Mouse (Mus musculus) midbrain, embryonic 11.5 days (tissue): ENCODE measurements around the gene Camk1g. TPM values are rescaled to one million over a fixed set of nuclear protein-coding genes. Genes with fewer than 3 reads are reported as not detected.

Experiments
- ATAC-seq: fragments of 200-750 bp; cut with Nextera tagmentation; 2 replicates; pipeline ENCODE4 v1.8.0; 2017; ENCODE audit warnings: moderate TSS enrichment, moderate library complexity; ENCODE audit not compliant: low FRiP score
- DNase-seq: peaks from one replicate; pipeline ENCODE4 v3.0.0; 2015; ENCODE audit warnings: low spot score; ENCODE audit errors: missing footprints
- H3K27ac ChIP-seq: fragments of 300-500 bp; sonication (generic); 2 replicates; pipeline ENCODE4 v1.5.1; 2014; ENCODE audit warnings: low read depth, low read length
- H3K27me3 ChIP-seq: fragments of 300-500 bp; sonication (generic); 2 replicates; pipeline ENCODE4 v1.6.1; 2014; ENCODE audit warnings: mild to moderate bottlenecking, low read length, moderate library complexity, mixed read lengths; ENCODE audit not compliant: control insufficient read depth, insufficient read depth
- H3K36me3 ChIP-seq: fragments of 300-500 bp; sonication (generic); 2 replicates; pipeline ENCODE4 v1.6.1; 2014; ENCODE audit warnings: mild to moderate bottlenecking, low read length, moderate library complexity, mixed read lengths; ENCODE audit not compliant: control insufficient read depth, insufficient read depth
- H3K4me1 ChIP-seq: fragments of 300-500 bp; sonication (generic); 2 replicates; pipeline ENCODE4 v1.6.1; 2014; ENCODE audit warnings: low read length; ENCODE audit not compliant: control insufficient read depth, insufficient read depth
- H3K4me2 ChIP-seq: fragments of 300-500 bp; sonication (generic); 2 replicates; pipeline ENCODE4 v1.6.1; 2014; ENCODE audit warnings: mild to moderate bottlenecking, moderate library complexity
- H3K4me3 ChIP-seq: fragments of 300-500 bp; sonication (generic); 2 replicates; pipeline ENCODE4 v1.5.1; 2014; ENCODE audit warnings: low read depth, low read length
- H3K9ac ChIP-seq: fragments of 300-500 bp; sonication (generic); 2 replicates; pipeline ENCODE4 v1.6.1; 2014; ENCODE audit warnings: low read length
- H3K9me3 ChIP-seq: fragments of 300-500 bp; sonication (generic); 2 replicates; pipeline ENCODE4 v1.6.1; 2016; ENCODE audit warnings: low read length; ENCODE audit not compliant: control insufficient read depth
- WGBS: fragments of 180-500 bp; shearing (Covaris S2); extraction: QIAGEN DNeasy Blood & Tissue Kit; methylation state at CpG from one replicate; pipeline ENCODE4 v1.1.7; 2014; 5-methylcytosine and 5-hydroxymethylcytosine counted together
- polyA plus RNA-seq: library from polyadenylated mRNA; unstranded; fragments of >200 nt; fragmentation: Nextera tagmentation; extraction: Ambion mirVana; gene quantifications from 2 replicates; pipeline ENCODE4 v1.2.1, GENCODE M21; 2014

The Camk1g gene
- polyA plus RNA-seq, 1 experiment from 2014 or later: 20.1 TPM

GRCm38 (mm10) chr1:193361181-193361580, 8.9 kb downstream of the Camk1g start:
- no peaks in the 10 kb centered on the region for H3K9me3 ChIP-seq
- H3K36me3 ChIP-seq: no peaks in the 10 kb centered on the region
- ATAC-seq (peak; percentile 44; the same call in 1 of the 2 replicates), DNase-seq (no peak)
- no peaks in the 10 kb centered on the region for H3K27me3 ChIP-seq
- no peak overlapping the region for H3K4me2 ChIP-seq
- WGBS: 40% methylated on average over 6 of the region's 6 CpGs
- H3K9ac ChIP-seq: no peak overlapping the region
- no peak overlapping the region for H3K27ac ChIP-seq
- H3K4me1 ChIP-seq: no peaks in the 10 kb centered on the region
- no peak overlapping the region for H3K4me3 ChIP-seq

- DNase-seq (no peak), ATAC-seq (no peak)
- WGBS: 75% methylated on average over 3 of the region's 3 CpGs
- Histone ChIP-seq H3K4me1 (no peaks in the 10 kb centered on the region), H3K4me2 (no peak overlapping the region), H3K36me3 (no peaks in the 10 kb centered on the region), H3K27ac (no peak overlapping the region), H3K27me3 (no peaks in the 10 kb centered on the region), H3K4me3 (no peak overlapping the region), H3K9me3 (no peaks in the 10 kb centered on the region), H3K9ac (no peak overlapping the region)
Measured at GRCm38 (mm10) chr1:193359199-193359598, 10.9 kb downstream of the Camk1g start.

GRCm38 (mm10) chr1:193351583-193351982, 18.5 kb downstream of the Camk1g start:
- no peaks in the 10 kb centered on the region for H3K36me3 ChIP-seq
- no peak overlapping the region for H3K4me3 ChIP-seq
- no peak overlapping the region for H3K9ac ChIP-seq
- no peak overlapping the region for H3K4me2 ChIP-seq
- H3K4me1 ChIP-seq: no peaks in the 10 kb centered on the region
- DNase-seq (no peak), ATAC-seq (no peak)
- no peaks in the 10 kb centered on the region for H3K9me3 ChIP-seq
- H3K27me3 ChIP-seq: no peaks in the 10 kb centered on the region
- no peak overlapping the region for H3K27ac ChIP-seq
- WGBS: 86% methylated on average over 3 of the region's 3 CpGs

- Histone ChIP-seq H3K27me3 (no peaks in the 10 kb centered on the region), H3K4me1 (no peaks in the 10 kb centered on the region), H3K4me3 (no peak overlapping the region), H3K4me2 (no peak overlapping the region), H3K9ac (no peak overlapping the region), H3K9me3 (no peaks in the 10 kb centered on the region), H3K36me3 (no peaks in the 10 kb centered on the region), H3K27ac (no peak overlapping the region)
- DNase-seq (no peak), ATAC-seq (no peak)
- WGBS: 93% methylated on average over 2 of the region's 2 CpGs
Measured at GRCm38 (mm10) chr1:193350546-193350801, 19.6 kb downstream of the Camk1g start.

- Histone ChIP-seq H3K9ac (no peak overlapping the region), H3K36me3 (no peaks in the 10 kb centered on the region), H3K9me3 (no peaks in the 10 kb centered on the region), H3K27ac (no peak overlapping the region), H3K27me3 (no peaks in the 10 kb centered on the region), H3K4me1 (no peaks in the 10 kb centered on the region), H3K4me2 (no peak overlapping the region), H3K4me3 (no peak overlapping the region)
- ATAC-seq (no peak), DNase-seq (no peak)
- 88% methylated on average over 10 of the region's 10 CpGs for WGBS
Measured at GRCm38 (mm10) chr1:193349702-193350545, 20.2 kb downstream of the Camk1g start.

- Histone ChIP-seq H3K9ac (no peak overlapping the region), H3K4me1 (no peaks in the 10 kb centered on the region; the same call in 1 of the 2 replicates), H3K9me3 (no peaks in the 10 kb centered on the region), H3K27me3 (no peaks in the 10 kb centered on the region), H3K27ac (no peak overlapping the region), H3K4me2 (no peak overlapping the region), H3K4me3 (no peak overlapping the region), H3K36me3 (no peaks in the 10 kb centered on the region)
- no peak for DNase-seq
- WGBS: 83% methylated on average over 9 of the region's 9 CpGs
- no peak for ATAC-seq
Measured at GRCm38 (mm10) chr1:193348261-193348962, 21.7 kb downstream of the Camk1g start.

- Histone ChIP-seq H3K9me3 (no peaks in the 10 kb centered on the region), H3K4me2 (no peak overlapping the region), H3K4me1 (no peaks in the 10 kb centered on the region; the same call in 1 of the 2 replicates), H3K36me3 (no peaks in the 10 kb centered on the region), H3K27ac (no peak overlapping the region), H3K4me3 (no peak overlapping the region), H3K27me3 (no peaks in the 10 kb centered on the region), H3K9ac (no peak overlapping the region)
- 61% methylated on average over 3 of the region's 3 CpGs for WGBS
- ATAC-seq: no peak
- no peak for DNase-seq
Measured at GRCm38 (mm10) chr1:193346908-193347307, 23.2 kb downstream of the Camk1g start.

GRCm38 (mm10) chr1:193344976-193345375, 25.1 kb downstream of the Camk1g start:
- H3K9me3 ChIP-seq: no peaks in the 10 kb centered on the region
- no peak overlapping the region for H3K4me2 ChIP-seq
- ATAC-seq (no peak), DNase-seq (no peak)
- H3K9ac ChIP-seq: no peak overlapping the region
- no peak overlapping the region for H3K4me3 ChIP-seq
- no peak overlapping the region for H3K27ac ChIP-seq
- 12% methylated on average over 2 of the region's 2 CpGs for WGBS
- H3K4me1 ChIP-seq: no peaks in the 10 kb centered on the region; the same call in 1 of the 2 replicates
- H3K27me3 ChIP-seq: no peaks in the 10 kb centered on the region
- H3K36me3 ChIP-seq: no peaks in the 10 kb centered on the region

GRCm38 (mm10) chr1:193343853-193344252, 26.2 kb downstream of the Camk1g start:
- Histone ChIP-seq H3K4me1 (no peaks in the 10 kb centered on the region; the same call in 1 of the 2 replicates), H3K9ac (no peak overlapping the region), H3K4me2 (no peak overlapping the region), H3K27ac (no peak overlapping the region), H3K4me3 (no peak overlapping the region), H3K9me3 (no peaks in the 10 kb centered on the region), H3K36me3 (no peaks in the 10 kb centered on the region), H3K27me3 (no peaks in the 10 kb centered on the region)
- DNase-seq: no peak
- ATAC-seq: no peak
- whole genome bisulfite sequencing: 81% methylated on average over 4 of the region's 4 CpGs
